Comparison of ENCODE assay signal across 11 mouse cellular contexts in genomic region chr13:113981461-113982000, GRCm38 (mm10).
DNase-seq lines count a peak whose midpoint lies in the region; ATAC-seq lines count a peak whose summit lies in the region.
"Had no signal": no experiment of that assay in that cellular context is flagged by ENCODE, and none has a peak within 500 bp of the region (broad histone marks: within the 10 kb centered on the region; RNA-seq: fewer than 3 reads in every experiment).

No protein-coding gene starts in this region.

- no peaks in the 10 kb centered on the region for H3K9me3 ChIP-seq in kidney, embryonic 14.5 days (ENCODE audit: control insufficient read depth, low read length)
- H3K9me3 ChIP-seq in forebrain, embryonic 13.5 days (replicated peaks) = no peaks in the 10 kb centered on the region
- H3K9me3 ChIP-seq in limb, embryonic 12.5 days = no peaks in the 10 kb centered on the region
- no peaks in the 10 kb centered on the region for H3K9me3 ChIP-seq in neural tube, embryonic 15.5 days (replicated peaks)

- H3K27ac ChIP-seq in kidney, embryonic 14.5 days (ENCODE audit: low read depth, low read length) = no peak overlapping the region
- no peak overlapping the region for H3K27ac ChIP-seq in forebrain, embryonic 13.5 days
- H3K27ac ChIP-seq in limb, embryonic 12.5 days = no peak overlapping the region
- H3K27ac ChIP-seq in neural tube, embryonic 15.5 days (replicated peaks) = no peak overlapping the region

- peaks cover 7% of the 10 kb centered on the region; the same call in 1 of the 2 replicates for H3K4me1 ChIP-seq in kidney, embryonic 14.5 days (ENCODE audit: control insufficient read depth, insufficient read depth, low read length)
- H3K4me1 ChIP-seq in forebrain, embryonic 13.5 days = peaks cover 31% of the 10 kb centered on the region
- H3K4me1 ChIP-seq in limb, embryonic 12.5 days (replicated peaks) = peaks cover 24% of the 10 kb centered on the region
- H3K4me1 ChIP-seq in neural tube, embryonic 15.5 days = 0 out of 2 replicates have a peak, but pooled peaks cover 6% of the 10 kb centered on the region

- H3K36me3 ChIP-seq in kidney, embryonic 14.5 days (ENCODE audit: control insufficient read depth, insufficient read depth, low read length) = no peaks in the 10 kb centered on the region
- no peaks in the 10 kb centered on the region for H3K36me3 ChIP-seq in forebrain, embryonic 13.5 days (ENCODE audit: poor library complexity, severe bottlenecking)
- H3K36me3 ChIP-seq in limb, embryonic 12.5 days = no peaks in the 10 kb centered on the region
- no peaks in the 10 kb centered on the region for H3K36me3 ChIP-seq in neural tube, embryonic 15.5 days

- WGBS in kidney, embryonic 14.5 days = 14% methylated on average over 9 of the region's 9 CpGs
- WGBS in forebrain, embryonic 13.5 days = 5% methylated on average over 9 of the region's 9 CpGs
- WGBS in limb, embryonic 12.5 days = 8% methylated on average over 9 of the region's 9 CpGs
- WGBS in neural tube, embryonic 15.5 days = 12% methylated on average over 9 of the region's 9 CpGs

- H3K4me3 ChIP-seq in kidney, embryonic 14.5 days (ENCODE audit: low read length) = no peak overlapping the region
- H3K4me3 ChIP-seq in forebrain, embryonic 13.5 days = no peak overlapping the region
- H3K4me3 ChIP-seq in limb, embryonic 12.5 days (replicated peaks) = no peak overlapping the region
- H3K4me3 ChIP-seq in neural tube, embryonic 15.5 days (replicated peaks) = no peak overlapping the region

- peak; percentile 88 for ATAC-seq in kidney, embryonic 14.5 days (ENCODE audit: low FRiP score, low TSS enrichment)
- peak; percentile 86 for ATAC-seq in forebrain, embryonic 13.5 days
- no peak for ATAC-seq in limb, embryonic 12.5 days (ENCODE audit: insufficient number of reproducible peaks, insufficient read depth, low FRiP score, low TSS enrichment, low read depth)
- ATAC-seq in neural tube, embryonic 15.5 days (ENCODE audit: low FRiP score) = peak; percentile 50; the same call in 1 of the 2 replicates

- H3K9ac ChIP-seq in kidney, embryonic 14.5 days (ENCODE audit: low read depth, low read length) = no peak overlapping the region
- H3K9ac ChIP-seq in forebrain, embryonic 13.5 days = 0 out of 2 replicates have a peak overlapping the region, but pooled peaks have one; percentile 1
- H3K9ac ChIP-seq in limb, embryonic 12.5 days (replicated peaks) = no peak overlapping the region
- no peak overlapping the region for H3K9ac ChIP-seq in neural tube, embryonic 15.5 days (replicated peaks)

- peak overlapping the region; percentile 30 for H3K4me2 ChIP-seq in kidney, embryonic 14.5 days (replicated peaks; ENCODE audit: low read depth, low read length)
- peak overlapping the region; percentile 43 for H3K4me2 ChIP-seq in forebrain, embryonic 13.5 days
- H3K4me2 ChIP-seq in limb, embryonic 12.5 days = peak overlapping the region; percentile 34
- H3K4me2 ChIP-seq in neural tube, embryonic 15.5 days = peak overlapping the region; percentile 31
- H3K4me2 ChIP-seq: liver, embryonic 11.5 days had no signal

- no peak for DNase-seq in kidney, adult 9 months
- DNase-seq in layer of hippocampus, postnatal 36 days = no peak
- DNase-seq in yolk sac, embryonic 10.5 days (ENCODE audit: low spot score) = no peak
- no peak for DNase-seq in cerebellum, postnatal 10 days
- DNase-seq: cerebellum, adult 11-12 months; kidney, adult 2 months had no signal

- no peaks in the 10 kb centered on the region for H3K27me3 ChIP-seq in kidney, embryonic 14.5 days (ENCODE audit: control insufficient read depth, insufficient read depth, low read length)
- no peaks in the 10 kb centered on the region; the same call in 1 of the 2 replicates for H3K27me3 ChIP-seq in forebrain, embryonic 13.5 days
- H3K27me3 ChIP-seq in limb, embryonic 12.5 days = no peaks in the 10 kb centered on the region
- H3K27me3 ChIP-seq in neural tube, embryonic 15.5 days (replicated peaks) = no peaks in the 10 kb centered on the region
